Mouse (Mus musculus): ENCODE results near the gene Rnf207.

GRCm38 (mm10) chr4:152343296-152343695 is 24.5 kb upstream of the Rnf207 start:
- TF ChIP-seq CTCF (IDR thresholded peaks at IDR 0.05; ENCODE audit: control insufficient read depth, insufficient read depth, low read length): peak; percentile 62; the same call in 1 of the 2 replicates
- no peak for TF ChIP-seq POLR2A (IDR thresholded peaks at IDR 0.05; ENCODE audit: borderline replicate concordance, control insufficient read depth, low read depth, low read length)

Measured in bone marrow, adult 2 months (tissue).